In genomic region chr5:144015312-144015650, GRCm38 (mm10) we compare ENCODE assay signal across 9 mouse cellular contexts. TPM values are rescaled to one million over a fixed set of nuclear protein-coding genes. Genes with fewer than 3 reads are reported as not detected.
DNase-seq lines count a peak whose midpoint lies in the region; ATAC-seq and TF ChIP-seq lines count a peak whose summit lies in the region.
"Had no signal": no experiment of that assay in that cellular context is flagged by ENCODE, and none has a peak within 500 bp of the region (broad histone marks: within the 10 kb centered on the region; RNA-seq: fewer than 3 reads in every experiment).

No protein-coding gene starts in this region.

- DNase-seq in adrenal gland, postnatal 10 days: no peak
- no peak for DNase-seq in gastrocnemius, postnatal 4 days (ENCODE audit: low spot score in 2 of 2)
- no peak for DNase-seq in layer of hippocampus, adult 8-10 months (ENCODE audit: low spot score in 2 of 2)

- peak overlapping the region; percentile 71 for H3K4me3 ChIP-seq in C2C12 (ENCODE audit: insufficient read depth, poor library complexity, severe bottlenecking)
- H3K4me3 ChIP-seq in E14TG2a.4 (replicated peaks; ENCODE audit: low read length): peak overlapping the region; percentile 96
- H3K4me3 ChIP-seq in forebrain, embryonic 16.5 days (replicated peaks; ENCODE audit: low read length): peak overlapping the region; percentile 90
- peak overlapping the region; percentile 83 for H3K4me3 ChIP-seq in liver, embryonic 15.5 days (replicated peaks)

- H3K27me3 ChIP-seq in C2C12 (ENCODE audit: control insufficient read depth, insufficient read depth, insufficient read length): no peaks in the 10 kb centered on the region
- H3K27me3 ChIP-seq in E14TG2a.4 (ENCODE audit: insufficient read depth, low read length): no peaks in the 10 kb centered on the region
- no peaks in the 10 kb centered on the region for H3K27me3 ChIP-seq in forebrain, embryonic 16.5 days (replicated peaks; ENCODE audit: control insufficient read depth, insufficient read depth, low read length)
- no peaks in the 10 kb centered on the region for H3K27me3 ChIP-seq in liver, embryonic 15.5 days

- H3ac ChIP-seq in C2C12 (ENCODE audit: control insufficient read depth, insufficient read length, low read depth): no peak overlapping the region

- peak overlapping the region; percentile 46 for H3K4me2 ChIP-seq in forebrain, embryonic 16.5 days (ENCODE audit: low read length)
- H3K4me2 ChIP-seq in liver, embryonic 15.5 days: peak overlapping the region; percentile 65

- peaks cover 20% of the 10 kb centered on the region for H3K79me2 ChIP-seq in C2C12 (ENCODE audit: control insufficient read depth, insufficient read depth)

- peaks cover 8% of the 10 kb centered on the region for H3K4me1 ChIP-seq in E14TG2a.4 (replicated peaks; ENCODE audit: low read depth, low read length)
- H3K4me1 ChIP-seq in forebrain, embryonic 16.5 days (replicated peaks; ENCODE audit: control insufficient read depth, insufficient read depth, low read length): peaks cover 3% of the 10 kb centered on the region; the same call in 1 of the 2 replicates
- peaks cover 25% of the 10 kb centered on the region for H3K4me1 ChIP-seq in liver, embryonic 15.5 days (replicated peaks)

- 0 out of 2 replicates have a peak, but pooled peaks have one; percentile 17 for ATAC-seq in forebrain, embryonic 16.5 days
- no peak for ATAC-seq in liver, embryonic 15.5 days (ENCODE audit: insufficient read depth)

- peaks cover 10% of the 10 kb centered on the region for H3K79me3 ChIP-seq in C2C12 (ENCODE audit: low read depth)

- 80% methylated on average over 3 of the region's 3 CpGs for WGBS in forebrain, embryonic 16.5 days
- WGBS in liver, embryonic 15.5 days (ENCODE audit: insufficient replicate concordance): 54% methylated on average over 3 of the region's 3 CpGs

- H3K27ac ChIP-seq in forebrain, embryonic 16.5 days (ENCODE audit: low read length): no peak overlapping the region
- peak overlapping the region; percentile 87 for H3K27ac ChIP-seq in liver, embryonic 15.5 days (replicated peaks)

- H3K9me3 ChIP-seq in E14TG2a.4 (ENCODE audit: low read length): no peaks in the 10 kb centered on the region
- H3K9me3 ChIP-seq in forebrain, embryonic 16.5 days (ENCODE audit: control insufficient read depth, low read length): no peaks in the 10 kb centered on the region
- no peaks in the 10 kb centered on the region for H3K9me3 ChIP-seq in liver, embryonic 15.5 days (replicated peaks)

- TF ChIP-seq CTCF in C2C12 (IDR thresholded peaks at IDR 0.05; ENCODE audit: control insufficient read depth, insufficient read depth, insufficient read length): no peak
- no peak for TF ChIP-seq CTCF in E14TG2a.4 (conservative IDR thresholded peaks at IDR 0.05; ENCODE audit: low read length)

- no peak overlapping the region for H3K9ac ChIP-seq in forebrain, embryonic 16.5 days (replicated peaks; ENCODE audit: low read depth, low read length)
- no peak overlapping the region for H3K9ac ChIP-seq in liver, embryonic 15.5 days

- H3K36me3 ChIP-seq in C2C12 (ENCODE audit: control insufficient read depth, insufficient read depth): peaks cover 26% of the 10 kb centered on the region
- peaks cover 25% of the 10 kb centered on the region for H3K36me3 ChIP-seq in E14TG2a.4 (ENCODE audit: insufficient read depth, low read length)
- peaks cover 18% of the 10 kb centered on the region for H3K36me3 ChIP-seq in forebrain, embryonic 16.5 days (ENCODE audit: control insufficient read depth, insufficient read depth)
- H3K36me3 ChIP-seq in liver, embryonic 15.5 days (replicated peaks): peaks cover 24% of the 10 kb centered on the region

TF ChIP-seq in C2C12, 6 proteins besides CTCF, POLR2A, EP300 and RAD21:
- TF ChIP-seq USF1 (IDR thresholded peaks at IDR 0.05; ENCODE audit: low read depth) (no peak), CEBPB (IDR thresholded peaks at IDR 0.05; ENCODE audit: low read depth) (no peak), FOSL1 (IDR thresholded peaks at IDR 0.05; ENCODE audit: insufficient read depth, low read length, poor library complexity, severe bottlenecking) (no peak), MYOG (IDR thresholded peaks at IDR 0.05; ENCODE audit: control insufficient read depth, extremely low read depth, insufficient read length) (no peak), MAX (IDR thresholded peaks at IDR 0.05) (no peak), MYOD1 (IDR thresholded peaks at IDR 0.05; ENCODE audit: control insufficient read depth, insufficient read length, low read depth) (no peak)

RNA-seq across cellular contexts. Expression of gene Ccz1, which starts 0.6 kb away (rescaled TPM):
- 35.0 TPM for polyA plus RNA-seq in C2C12 (2012; fragmentation: generic; extraction: Trizol)
- 95.7 and 97.2 TPM in 2 replicates for polyA plus RNA-seq in forebrain, embryonic 16.5 days (2015; fragmentation: Nextera tagmentation; extraction: Ambion mirVana)
- polyA plus RNA-seq in liver, embryonic 15.5 days (2015; fragmentation: Nextera tagmentation; extraction: Ambion mirVana): 32.9 and 35.7 TPM in 2 replicates
- total RNA-seq in adrenal gland, postnatal 10 days (2021): 10 to 100 TPM; 56.7 to 56.9 TPM
- total RNA-seq in gastrocnemius, postnatal 4 days (2021): 10 to 100 TPM; 40.8 to 43.7 TPM
- total RNA-seq in layer of hippocampus, adult 8-10 months (2022): 10 to 100 TPM; 38.1 to 41.0 (median 38.6) TPM

RNA-seq across cellular contexts. Expression of gene Ocm, which starts 11.2 kb away (rescaled TPM):
- not detected for polyA plus RNA-seq in C2C12 (2012; fragmentation: generic; extraction: Trizol)
- polyA plus RNA-seq in forebrain, embryonic 16.5 days (2015; fragmentation: Nextera tagmentation; extraction: Ambion mirVana): not detected in 2 replicates
- polyA plus RNA-seq in liver, embryonic 15.5 days (2015; fragmentation: Nextera tagmentation; extraction: Ambion mirVana): not detected in 2 replicates
- total RNA-seq in adrenal gland, postnatal 10 days (2021): not detected
- total RNA-seq in gastrocnemius, postnatal 4 days (2021): not detected
- total RNA-seq in layer of hippocampus, adult 8-10 months (2022): not detected
- polyA plus RNA-seq: brain, embryonic 14.5 days; kidney, adult 2 months had no signal
